Mouse (Mus musculus) liver, embryonic 11.5 days (tissue): ENCODE measurements around the gene Rdh5. TPM values are rescaled to one million over a fixed set of nuclear protein-coding genes. Genes with fewer than 3 reads are reported as not detected.

ENCODE experiments used
- ATAC-seq: fragments of 200-750 bp; cut with Nextera tagmentation; replicated peaks from 2 replicates; pipeline ENCODE4 v1.8.0; 2017; ENCODE audit warnings: moderate number of reproducible peaks, mild to moderate bottlenecking, moderate TSS enrichment, moderate library complexity; ENCODE audit not compliant: low FRiP score
- DNase-seq: peaks from one replicate; pipeline ENCODE4 v3.0.0-alpha.2; 2017; ENCODE audit warnings: low spot score
- H3K27ac ChIP-seq: fragments of 300-500 bp; sonication (generic); 2 replicates; pipeline ENCODE4 v1.5.1; 2014; ENCODE audit warnings: mild to moderate bottlenecking, low read depth, low read length, control low read depth
- H3K27me3 ChIP-seq: fragments of 300-500 bp; sonication (generic); replicated peaks from 2 replicates; pipeline ENCODE4 v1.6.1; 2014; ENCODE audit warnings: low read length, mixed read lengths; ENCODE audit not compliant: control insufficient read depth, insufficient read depth
- H3K36me3 ChIP-seq: fragments of 300-500 bp; sonication (generic); 2 replicates; pipeline ENCODE4 v1.6.1; 2014; ENCODE audit warnings: mild to moderate bottlenecking, low read length, moderate library complexity, mixed read lengths; ENCODE audit not compliant: control insufficient read depth, insufficient read depth
- H3K4me1 ChIP-seq: fragments of 300-500 bp; sonication (generic); replicated peaks from 2 replicates; pipeline ENCODE4 v1.6.1; 2014; ENCODE audit warnings: low read length, mixed read lengths; ENCODE audit not compliant: control insufficient read depth, insufficient read depth
- H3K4me2 ChIP-seq: fragments of 300-500 bp; sonication (generic); 2 replicates; pipeline ENCODE4 v1.6.1; 2014; ENCODE audit warnings: mild to moderate bottlenecking, control low read depth, moderate library complexity
- H3K4me3 ChIP-seq: fragments of 300-500 bp; sonication (generic); 2 replicates; pipeline ENCODE4 v1.5.1; 2014; ENCODE audit warnings: low read depth, low read length, control low read depth
- H3K9ac ChIP-seq: fragments of 300-500 bp; sonication (generic); 2 replicates; pipeline ENCODE4 v1.6.1; 2014; ENCODE audit warnings: low read depth, low read length, control low read depth
- H3K9me3 ChIP-seq: fragments of 300-500 bp; sonication (generic); 2 replicates; pipeline ENCODE4 v1.6.1; 2016; ENCODE audit warnings: low read length, inconsistent platforms, mixed read lengths; ENCODE audit not compliant: control insufficient read depth
- WGBS: fragments of 180-500 bp; shearing (Covaris S2); extraction: QIAGEN DNeasy Blood & Tissue Kit; methylation state at CpG from one replicate; pipeline ENCODE4 v1.1.7; 2014; 5-methylcytosine and 5-hydroxymethylcytosine counted together
- polyA plus RNA-seq: library from polyadenylated mRNA; unstranded; fragments of >200 nt; fragmentation: Nextera tagmentation; extraction: Ambion mirVana; gene quantifications from 2 replicates; pipeline ENCODE4 v1.2.1, GENCODE M21; 2014

Rdh5 gene
- polyA plus RNA-seq, 1 experiment from 2014 or later, result 13.1 TPM

DNA sequence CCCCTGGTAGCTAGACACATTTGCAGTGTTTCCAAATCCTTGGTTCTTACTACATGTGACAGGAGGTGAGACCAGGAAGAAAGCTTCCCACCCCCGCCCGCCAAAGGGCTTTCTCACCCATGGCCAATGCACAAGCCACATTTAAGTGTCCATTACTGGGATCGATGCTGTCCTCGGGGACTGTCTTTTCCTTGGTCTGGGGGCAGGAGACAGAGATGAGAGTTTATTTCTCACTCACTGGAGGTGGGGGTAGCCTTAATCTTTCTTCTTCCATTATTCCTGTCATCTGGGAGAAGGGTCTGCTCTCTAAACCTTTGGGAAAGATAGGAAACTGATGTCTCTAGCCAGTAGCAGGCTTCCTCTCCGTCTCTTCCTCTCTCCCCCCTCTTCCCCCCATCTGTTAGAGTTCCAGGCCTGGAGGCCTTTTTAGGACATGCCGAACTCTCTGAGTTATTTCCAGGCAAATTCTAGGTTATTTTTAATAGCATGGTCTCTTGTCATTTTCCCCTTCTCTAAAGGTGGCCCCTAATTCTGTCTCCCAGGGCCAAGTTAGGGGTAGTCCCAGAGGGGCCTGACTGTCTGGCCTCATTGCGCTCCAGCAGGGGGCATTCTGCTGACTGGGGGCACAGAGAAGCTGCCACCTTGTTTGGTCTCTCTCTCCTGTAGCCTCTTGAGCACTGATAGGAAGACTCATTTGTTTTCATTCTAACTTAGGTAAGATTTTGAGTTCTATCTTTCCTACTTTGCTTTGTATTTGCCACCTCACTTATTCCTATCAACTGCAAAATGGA lies 12.5 kb upstream of the Rdh5 start:
- Histone ChIP-seq H3K4me2 (no peak overlapping the region), H3K4me1 (no peaks in the 10 kb centered on the region), H3K4me3 (no peak overlapping the region), H3K9ac (no peak overlapping the region), H3K9me3 (no peaks in the 10 kb centered on the region), H3K36me3 (no peaks in the 10 kb centered on the region), H3K27me3 (peaks cover 52% of the 10 kb centered on the region), H3K27ac (no peak overlapping the region)
- ATAC-seq, result no peak
- no peak for DNase-seq
- 59% methylated on average over 7 of the region's 7 CpGs for WGBS

DNA sequence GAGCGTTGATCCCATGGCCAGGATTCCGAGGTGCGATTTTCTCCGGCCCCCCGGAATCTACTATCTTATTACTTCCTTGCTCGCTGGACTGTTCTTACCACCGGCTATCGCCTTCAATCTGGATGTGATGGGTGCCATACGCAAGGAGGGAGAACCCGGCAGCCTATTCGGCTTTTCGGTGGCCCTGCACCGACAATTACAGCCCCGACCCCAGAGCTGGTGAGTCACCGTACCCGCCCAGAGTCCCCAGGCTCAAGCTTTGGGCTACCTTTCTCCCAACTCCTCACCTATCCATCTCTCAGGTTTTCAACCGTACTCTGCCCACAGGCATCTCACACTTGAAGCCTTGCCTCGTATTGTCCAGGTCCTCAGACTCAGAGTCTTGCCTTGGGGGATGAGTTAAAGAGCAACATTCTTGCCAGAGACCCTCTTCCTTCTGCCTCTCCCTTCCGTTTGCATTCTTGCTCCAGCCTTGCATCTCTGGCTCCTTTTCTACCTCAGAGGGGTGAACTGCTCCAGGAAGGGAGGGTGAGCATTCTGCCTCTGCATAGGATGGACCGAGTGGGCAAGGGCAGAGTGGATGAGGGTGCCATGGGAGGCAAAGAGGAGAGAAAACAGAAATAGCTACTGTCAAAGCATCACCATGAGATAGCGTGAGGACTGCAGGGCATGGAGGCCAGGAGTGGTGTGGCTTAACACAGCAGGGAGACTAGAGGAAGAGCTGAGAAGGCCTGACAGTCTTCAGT lies 11.5 kb upstream of the Rdh5 start:
- Histone ChIP-seq H3K4me2 (peak overlapping the region; percentile 60), H3K4me1 (no peaks in the 10 kb centered on the region), H3K27ac (no peak overlapping the region), H3K36me3 (no peaks in the 10 kb centered on the region), H3K27me3 (peaks cover 60% of the 10 kb centered on the region), H3K9me3 (no peaks in the 10 kb centered on the region), H3K9ac (no peak overlapping the region), H3K4me3 (peak overlapping the region; percentile 37)
- DNase-seq, result no peak
- WGBS, result 6% methylated on average over 21 of the region's 21 CpGs
- ATAC-seq, result no peak

- H3K4me2 ChIP-seq, result peak within 1 kb of the TSS; percentile 60
- no peak within 1 kb of the TSS for H3K9ac ChIP-seq
- H3K27ac ChIP-seq, result no peak within 1 kb of the TSS
- peaks cover 64% of the 10 kb centered on the region for H3K27me3 ChIP-seq
- H3K4me3 ChIP-seq, result peak within 1 kb of the TSS; percentile 37
- DNase-seq, result no peak
- no peaks in the 10 kb centered on the region for H3K36me3 ChIP-seq
- ATAC-seq, result peak; percentile 60
- WGBS, result 1% methylated on average over 26 of the region's 26 CpGs
- no peaks in the 10 kb centered on the region for H3K4me1 ChIP-seq
- H3K9me3 ChIP-seq, result no peaks in the 10 kb centered on the region
Observed at GRCm38 (mm10) chr10:128933574-128933973, 10.9 kb upstream of the Rdh5 start, which contains the start of gene Itga7. TSS of gene Itga7 (plus strand) at chr10:128933818.

- no peak overlapping the region for H3K4me2 ChIP-seq
- H3K27ac ChIP-seq, result no peak overlapping the region
- no peaks in the 10 kb centered on the region for H3K4me1 ChIP-seq
- H3K27me3 ChIP-seq, result peaks cover 72% of the 10 kb centered on the region
- ATAC-seq, result no peak
- no peak for DNase-seq
- H3K9me3 ChIP-seq, result no peaks in the 10 kb centered on the region
- no peaks in the 10 kb centered on the region for H3K36me3 ChIP-seq
- 53% methylated on average over 2 of the region's 2 CpGs for WGBS
- no peak overlapping the region for H3K4me3 ChIP-seq
- no peak overlapping the region for H3K9ac ChIP-seq
Observed at GRCm38 (mm10) chr10:128931441-128931840, 8.8 kb upstream of the Rdh5 start.

GRCm38 (mm10) chr10:128929638-128930378 lies 7.1 kb upstream of the Rdh5 start:
- Histone ChIP-seq H3K4me2 (no peak overlapping the region), H3K4me1 (no peaks in the 10 kb centered on the region), H3K4me3 (no peak overlapping the region), H3K36me3 (no peaks in the 10 kb centered on the region), H3K9me3 (no peaks in the 10 kb centered on the region), H3K9ac (no peak overlapping the region), H3K27ac (no peak overlapping the region), H3K27me3 (peaks cover 56% of the 10 kb centered on the region)
- DNase-seq (no peak), ATAC-seq (no peak)
- 73% methylated on average over 7 of the region's 7 CpGs for WGBS

- peaks cover 6% of the 10 kb centered on the region; the same call in 1 of the 2 replicates for H3K4me1 ChIP-seq
- H3K4me2 ChIP-seq, result no peak overlapping the region
- H3K9ac ChIP-seq, result no peak overlapping the region
- WGBS, result 48% methylated on average over 4 of the region's 4 CpGs
- no peaks in the 10 kb centered on the region for H3K36me3 ChIP-seq
- H3K9me3 ChIP-seq, result no peaks in the 10 kb centered on the region
- ATAC-seq, result no peak
- no peak overlapping the region for H3K4me3 ChIP-seq
- no peak overlapping the region for H3K27ac ChIP-seq
- peaks cover 42% of the 10 kb centered on the region for H3K27me3 ChIP-seq
- DNase-seq, result no peak
Observed at GRCm38 (mm10) chr10:128928356-128928755, 5.7 kb upstream of the Rdh5 start.

DNA sequence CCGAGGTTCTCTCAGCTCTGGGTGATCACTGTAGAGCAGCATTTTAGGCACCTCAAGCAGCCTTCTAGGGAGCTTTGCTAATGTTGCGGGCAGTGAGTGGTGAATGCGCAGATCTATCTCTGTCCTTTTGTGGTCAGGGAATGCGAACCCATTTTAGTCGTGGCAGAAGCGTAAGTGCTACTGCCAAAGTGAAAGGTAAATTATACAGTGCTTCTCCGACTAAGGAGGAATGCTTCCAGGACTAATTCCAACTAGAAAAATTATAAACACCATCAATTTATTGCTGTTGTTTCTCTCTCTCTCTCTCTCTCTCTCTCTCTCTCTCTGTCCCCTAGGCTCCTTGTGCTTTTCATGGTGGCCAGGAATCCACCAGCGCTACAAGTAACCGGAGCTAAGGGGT lies 1.2 kb upstream of the Rdh5 start, which contains the start of gene Bloc1s1:
Gene Bloc1s1 (minus strand): TSS at position 101 of the 400 bp plus-strand sequence.
- H3K27me3 ChIP-seq, result peaks cover 10% of the 10 kb centered on the region
- peak within 1 kb of the TSS; percentile 74 for H3K27ac ChIP-seq
- DNase-seq, result no peak
- H3K9ac ChIP-seq, result peak within 1 kb of the TSS; percentile 83
- 0 out of 2 replicates have a peak, but pooled peaks cover 2% of the 10 kb centered on the region for H3K36me3 ChIP-seq
- peaks cover 13% of the 10 kb centered on the region; the same call in 1 of the 2 replicates for H3K4me1 ChIP-seq
- 54% methylated on average over 9 of the region's 9 CpGs for WGBS
- H3K4me3 ChIP-seq, result peak within 1 kb of the TSS; percentile 79
- peak within 1 kb of the TSS; percentile 83 for H3K4me2 ChIP-seq
- ATAC-seq, result no peak
- no peaks in the 10 kb centered on the region for H3K9me3 ChIP-seq

GRCm38 (mm10) chr10:128923013-128923691 lies 464 bp upstream of the Rdh5 start:
- Histone ChIP-seq H3K9me3 (no peaks in the 10 kb centered on the region), H3K4me1 (peaks cover 13% of the 10 kb centered on the region; the same call in 1 of the 2 replicates), H3K27me3 (peaks cover 7% of the 10 kb centered on the region), H3K27ac (peak overlapping the region; percentile 74), H3K36me3 (peaks cover 2% of the 10 kb centered on the region; the same call in 1 of the 2 replicates), H3K4me3 (peak overlapping the region; percentile 79), H3K9ac (peak overlapping the region; percentile 83), H3K4me2 (peak overlapping the region; percentile 83)
- DNase-seq, result peak; percentile 85
- WGBS, result under 1% methylated on average over 42 of the region's 42 CpGs
- ATAC-seq, result peak; percentile 97
